Mouse (Mus musculus) small intestine, adult 2 months (tissue): ENCODE measurements at regions not wholly inside any gene's neighbourhood (a gene's known extent, or its start where the extent isn't known, plus 50 kb on each side); places are given as distances from the start of the nearest gene placed in this dataset.

Experiments
- H3K27ac ChIP-seq: fragments of 200-500 bp; 2 replicates; pipeline ENCODE4 v1.5.1; 2012; ENCODE audit warnings: low read depth, low read length, control low read depth, inconsistent platforms; ENCODE audit not compliant: insufficient read depth
- H3K27me3 ChIP-seq: fragments of 200-500 bp; 2 replicates; pipeline ENCODE4 v1.6.1; 2012; ENCODE audit warnings: mild to moderate bottlenecking, moderate library complexity, low read length, inconsistent platforms; ENCODE audit not compliant: control insufficient read depth, insufficient read depth
- H3K36me3 ChIP-seq: fragments of 200-500 bp; 2 replicates; pipeline ENCODE4 v1.6.1; 2012; ENCODE audit warnings: mild to moderate bottlenecking, low read length, control low read depth, inconsistent platforms; ENCODE audit not compliant: control insufficient read depth, insufficient read depth
- H3K4me1 ChIP-seq: fragments of 200-500 bp; 2 replicates; pipeline ENCODE4 v1.6.1; 2012; ENCODE audit warnings: low read length, inconsistent platforms, mixed read lengths; ENCODE audit not compliant: control insufficient read depth, insufficient read depth, insufficient read length
- H3K4me3 ChIP-seq: fragments of 200-500 bp; 2 replicates; pipeline ENCODE4 v1.5.1; 2012; ENCODE audit warnings: low read depth, mild to moderate bottlenecking, control low read depth, inconsistent platforms, low read length, moderate library complexity
- CTCF ChIP-seq: fragments of 200-500 bp; IDR thresholded peaks from 2 replicates; pipeline ENCODE4 v1.5.1; 2012; ENCODE audit warnings: low read depth, mild to moderate bottlenecking, control low read depth, inconsistent platforms, low read length, moderate library complexity, mixed read lengths; ENCODE audit not compliant: insufficient replicate concordance, insufficient read length; ENCODE audit errors: extremely low read depth
- POLR2A ChIP-seq: fragments of 200-500 bp; IDR thresholded peaks from 2 replicates; pipeline ENCODE4 v1.6.1; 2012; ENCODE audit warnings: low read depth, mild to moderate bottlenecking, control low read depth, inconsistent platforms, low read length, moderate library complexity
- WGBS: fragments of 180-500 bp; shearing (Covaris S2); methylation state at CpG from one replicate; pipeline ENCODE4 v1.1.7; 2018; 5-methylcytosine and 5-hydroxymethylcytosine counted together

- Histone ChIP-seq H3K4me1 (peaks cover 13% of the 10 kb centered on the region), H3K27ac (no peak overlapping the region), H3K36me3 (no peaks in the 10 kb centered on the region), H3K4me3 (no peak overlapping the region), H3K27me3 (no peaks in the 10 kb centered on the region)
- TF ChIP-seq POLR2A (no peak), CTCF (no peak)
- 89% methylated on average over 5 of the region's 5 CpGs for WGBS
Measured at GRCm38 (mm10) chr16:95781681-95782080, 79.8 kb downstream of the Ets2 start.

DNA sequence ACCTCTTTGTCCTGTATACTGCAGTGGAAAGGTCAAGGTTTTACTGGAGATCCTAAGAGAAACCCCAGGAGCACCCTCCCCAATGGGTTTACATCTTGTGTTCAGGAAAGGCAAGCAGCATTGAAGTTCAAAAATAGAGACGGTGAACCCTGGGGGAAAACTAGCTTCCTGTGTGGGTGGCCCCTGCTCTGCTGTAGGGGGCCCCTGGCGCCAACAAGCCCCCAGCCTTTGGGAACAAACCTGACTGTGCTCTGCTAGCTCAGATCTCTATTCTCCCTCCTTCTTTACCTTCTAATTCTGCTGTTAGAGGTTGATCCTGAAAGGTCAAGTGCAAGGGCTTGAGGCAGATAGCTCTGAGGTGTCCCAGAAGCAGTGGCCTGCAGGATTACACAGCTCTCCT, 78.6 kb downstream of the Ets2 start:
- TF ChIP-seq CTCF (no peak), POLR2A (no peak)
- Histone ChIP-seq H3K27ac (no peak overlapping the region), H3K4me1 (peaks cover 13% of the 10 kb centered on the region), H3K4me3 (no peak overlapping the region), H3K27me3 (no peaks in the 10 kb centered on the region), H3K36me3 (no peaks in the 10 kb centered on the region)
- 85% methylated on average over 2 of the region's 2 CpGs for WGBS

GRCm38 (mm10) chr16:95778845-95779722, 77.2 kb downstream of the Ets2 start:
- H3K27ac ChIP-seq, result peak overlapping the region; percentile 61; the same call in 1 of the 2 replicates
- peaks cover 13% of the 10 kb centered on the region for H3K4me1 ChIP-seq
- TF ChIP-seq CTCF (no peak), POLR2A (no peak)
- 29% methylated on average over 6 of the region's 6 CpGs for WGBS
- no peak overlapping the region for H3K4me3 ChIP-seq
- H3K27me3 ChIP-seq, result no peaks in the 10 kb centered on the region
- H3K36me3 ChIP-seq, result no peaks in the 10 kb centered on the region

- no peak overlapping the region for H3K27ac ChIP-seq
- 45% methylated on average over 4 of the region's 4 CpGs for WGBS
- peaks cover 13% of the 10 kb centered on the region for H3K4me1 ChIP-seq
- TF ChIP-seq POLR2A (no peak), CTCF (no peak)
- no peaks in the 10 kb centered on the region for H3K36me3 ChIP-seq
- H3K27me3 ChIP-seq, result no peaks in the 10 kb centered on the region
- no peak overlapping the region for H3K4me3 ChIP-seq
Measured at GRCm38 (mm10) chr16:95778173-95778572, 76.3 kb downstream of the Ets2 start.

DNA sequence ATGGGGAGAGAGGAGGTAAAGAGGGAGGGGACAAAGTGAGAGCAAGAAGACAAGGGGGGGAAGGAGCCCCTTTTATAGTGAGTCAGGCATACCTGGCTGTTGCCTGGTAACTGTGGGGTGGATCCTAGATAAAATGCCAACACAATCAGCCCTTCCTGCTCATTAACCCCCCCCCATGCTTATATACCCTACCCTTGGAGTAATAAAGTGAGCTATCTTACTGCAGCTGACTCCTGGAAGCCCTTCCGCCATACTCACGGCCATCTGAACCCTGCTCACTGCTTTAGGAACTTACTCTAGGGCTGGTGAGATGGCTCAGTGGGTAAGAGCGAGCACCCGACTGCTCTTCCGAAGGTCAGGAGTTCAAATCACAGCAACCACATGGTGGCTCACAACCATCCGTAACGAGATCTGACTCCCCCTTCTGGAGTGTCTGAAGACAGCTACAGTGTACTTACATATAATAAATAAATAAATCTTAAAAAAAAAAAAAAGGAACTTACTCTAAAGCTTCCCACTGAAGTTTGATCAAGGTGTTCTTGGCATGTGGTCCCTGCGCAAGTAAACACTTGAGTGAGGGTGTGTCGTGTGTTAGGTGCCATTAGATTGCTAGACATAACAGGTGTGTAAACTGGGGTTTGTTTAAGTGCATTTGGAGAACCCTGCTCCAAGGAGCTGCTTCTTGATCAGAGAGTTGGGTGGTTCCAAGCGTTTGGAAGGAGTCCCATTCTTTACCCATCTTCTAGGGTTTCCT, 74.9 kb downstream of the Ets2 start:
- Histone ChIP-seq H3K27me3 (no peaks in the 10 kb centered on the region), H3K4me3 (no peak overlapping the region), H3K27ac (no peak overlapping the region), H3K4me1 (peaks cover 13% of the 10 kb centered on the region), H3K36me3 (no peaks in the 10 kb centered on the region)
- TF ChIP-seq POLR2A (no peak), CTCF (no peak)
- WGBS, result 31% methylated on average over 10 of the region's 10 CpGs

DNA sequence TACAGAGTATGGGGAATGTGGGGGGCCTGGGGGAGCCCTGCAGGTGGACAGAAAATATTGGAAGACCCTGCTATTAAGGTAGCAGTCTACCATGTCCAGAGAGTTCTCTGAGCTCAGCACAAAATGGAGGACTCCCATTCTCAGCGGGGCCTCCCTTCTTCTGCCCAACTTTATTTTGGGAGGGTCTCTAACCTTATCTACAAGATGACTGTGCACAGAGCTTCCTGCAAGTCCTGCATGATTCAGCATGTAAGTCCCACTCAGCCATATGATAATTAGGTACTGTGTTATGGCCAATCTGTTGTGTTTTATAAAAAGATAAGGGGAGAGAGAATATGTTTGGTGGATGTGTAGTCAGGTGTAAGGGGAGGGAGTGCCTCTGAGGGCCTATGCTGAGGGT, 74.1 kb downstream of the Ets2 start:
- no peak for TF ChIP-seq POLR2A
- TF ChIP-seq CTCF, result no peak
- Histone ChIP-seq H3K36me3 (no peaks in the 10 kb centered on the region), H3K4me1 (peaks cover 13% of the 10 kb centered on the region), H3K27me3 (no peaks in the 10 kb centered on the region), H3K27ac (no peak overlapping the region), H3K4me3 (no peak overlapping the region)
- 78% methylated on average over 1 of the region's 1 CpGs for WGBS

- Histone ChIP-seq H3K4me1 (peaks cover 13% of the 10 kb centered on the region), H3K27ac (no peak overlapping the region)
Measured at GRCm38 (mm10) chr16:95775361-95775760, 73.5 kb downstream of the Ets2 start.

More at GRCm38 (mm10) chr16:95775361-95775760, 73.5 kb downstream of the Ets2 start:
- Histone ChIP-seq H3K36me3 (no peaks in the 10 kb centered on the region), H3K27me3 (no peaks in the 10 kb centered on the region), H3K4me3 (no peak overlapping the region)
- no peak for TF ChIP-seq POLR2A
- TF ChIP-seq CTCF, result no peak
- WGBS, result 81% methylated on average over 5 of the region's 5 CpGs
